Mouse (Mus musculus): ENCODE measurements around the gene Rest.

- no peak for TF ChIP-seq GATA1 (IDR thresholded peaks at IDR 0.05; ENCODE audit: low read length)
- no peak for TF ChIP-seq TAL1 (IDR thresholded peaks at IDR 0.05; ENCODE audit: low read length)
Measured at GRCm38 (mm10) chr5:77244331-77244987, 20.8 kb upstream of the Rest start.
